Mouse (Mus musculus) intestine, embryonic 14.5 days (tissue): ENCODE results near the gene Clgn. TPM values are rescaled to one million over a fixed set of nuclear protein-coding genes. Genes with fewer than 3 reads are reported as not detected.

Experiments used
- ATAC-seq: fragments of 200-750 bp; cut with Nextera tagmentation; replicated peaks from 2 replicates; pipeline ENCODE4 v1.8.0; 2017; ENCODE audit warnings: low read depth, moderate number of reproducible peaks, moderate TSS enrichment, moderate library complexity; ENCODE audit not compliant: low FRiP score, low TSS enrichment
- DNase-seq: peaks from one replicate; pipeline ENCODE4 v3.0.0-alpha.2; 2018; ENCODE audit warnings: low spot score
- H3K27ac ChIP-seq: fragments of 300-500 bp; sonication (generic); 2 replicates; pipeline ENCODE4 v1.5.1; 2014; ENCODE audit warnings: low read depth, mild to moderate bottlenecking, control low read depth
- H3K27me3 ChIP-seq: fragments of 300-500 bp; sonication (generic); replicated peaks from 2 replicates; pipeline ENCODE4 v1.6.1; 2014; ENCODE audit warnings: low read length, control low read depth; ENCODE audit not compliant: control insufficient read depth, insufficient read depth
- H3K36me3 ChIP-seq: fragments of 300-500 bp; sonication (generic); 2 replicates; pipeline ENCODE4 v1.6.1; 2014; ENCODE audit warnings: low read length, control low read depth; ENCODE audit not compliant: control insufficient read depth, insufficient read depth
- H3K4me1 ChIP-seq: fragments of 300-500 bp; sonication (generic); replicated peaks from 2 replicates; pipeline ENCODE4 v1.6.1; 2014; ENCODE audit warnings: low read length, control low read depth, mixed read lengths; ENCODE audit not compliant: control insufficient read depth, insufficient read depth
- H3K4me2 ChIP-seq: fragments of 300-500 bp; sonication (generic); 2 replicates; pipeline ENCODE4 v1.6.1; 2014; ENCODE audit warnings: low read length
- H3K4me3 ChIP-seq: fragments of 300-500 bp; sonication (generic); 2 replicates; pipeline ENCODE4 v1.5.1; 2014; ENCODE audit warnings: low read depth, low read length, control low read depth, mixed read lengths
- H3K9ac ChIP-seq: fragments of 300-500 bp; sonication (generic); 2 replicates; pipeline ENCODE4 v1.6.1; 2014; ENCODE audit warnings: mild to moderate bottlenecking, low read length
- H3K9me3 ChIP-seq: fragments of 300-500 bp; sonication (generic); 2 replicates; pipeline ENCODE4 v1.6.1; 2016; ENCODE audit warnings: low read length, control low read depth; ENCODE audit not compliant: control insufficient read depth
- WGBS: fragments of 180-500 bp; shearing (Covaris S2); extraction: QIAGEN DNeasy Blood & Tissue Kit; methylation state at CpG from one replicate; pipeline ENCODE4 v1.1.7; 2014; 5-methylcytosine and 5-hydroxymethylcytosine counted together
- polyA plus RNA-seq: library from polyadenylated mRNA; unstranded; fragments of >200 nt; fragmentation: Nextera tagmentation; extraction: Ambion mirVana; gene quantifications from 2 replicates; pipeline ENCODE4 v1.2.1, GENCODE M21; 2014

Clgn gene
- polyA plus RNA-seq, 1 experiment from 2014 or later = 0.58 TPM

- no peak overlapping the region for H3K4me3 ChIP-seq
- DNase-seq = no peak
- H3K9ac ChIP-seq = no peak overlapping the region
- no peaks in the 10 kb centered on the region for H3K4me1 ChIP-seq
- H3K27ac ChIP-seq = no peak overlapping the region
- no peaks in the 10 kb centered on the region for H3K36me3 ChIP-seq
- no peaks in the 10 kb centered on the region for H3K27me3 ChIP-seq
- 48% methylated on average over 6 of the region's 6 CpGs for WGBS
- 0 out of 2 replicates have a peak, but pooled peaks cover 2% of the 10 kb centered on the region for H3K9me3 ChIP-seq
- no peak overlapping the region for H3K4me2 ChIP-seq
- ATAC-seq = no peak
Measured at GRCm38 (mm10) chr8:83457121-83457520, 67.5 kb downstream of the Clgn start.

DNA sequence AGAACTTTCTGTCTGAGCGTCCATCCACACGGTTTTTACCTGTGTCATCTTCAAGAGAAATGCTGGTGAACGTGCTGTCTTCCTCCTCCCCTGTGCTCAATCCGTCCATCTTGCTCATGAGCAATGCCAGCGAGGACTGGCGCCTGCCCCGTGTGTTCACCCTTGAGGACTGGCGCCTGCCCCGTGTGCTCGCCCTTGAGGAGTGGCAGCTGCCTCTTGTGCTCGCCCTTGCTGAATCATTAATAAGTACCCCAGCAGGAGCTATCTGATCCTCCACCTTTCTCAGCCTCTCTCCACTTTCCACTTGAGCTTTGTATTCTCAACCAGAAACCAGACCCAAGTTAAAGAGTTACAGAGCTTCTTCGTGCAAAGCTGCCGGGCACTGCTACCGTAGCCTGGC lies 68.6 kb downstream of the Clgn start, which contains the start of gene Scoc:
Gene Scoc, minus strand, starts transcription at position 170 of the 400 bp plus-strand sequence.
- 72% methylated on average over 14 of the region's 14 CpGs for WGBS
- H3K9ac ChIP-seq = no peak within 1 kb of the TSS
- no peaks in the 10 kb centered on the region for H3K27me3 ChIP-seq
- H3K4me1 ChIP-seq = no peaks in the 10 kb centered on the region
- DNase-seq = no peak
- H3K4me2 ChIP-seq = peak within 1 kb of the TSS; percentile 12; the same call in 1 of the 2 replicates
- H3K27ac ChIP-seq = no peak within 1 kb of the TSS
- H3K9me3 ChIP-seq = 0 out of 2 replicates have a peak, but pooled peaks cover 2% of the 10 kb centered on the region
- H3K36me3 ChIP-seq = no peaks in the 10 kb centered on the region
- ATAC-seq = peak; percentile 50; the same call in 1 of the 2 replicates
- no peak within 1 kb of the TSS for H3K4me3 ChIP-seq

GRCm38 (mm10) chr8:83459606-83460005 lies 69.9 kb downstream of the Clgn start:
- Histone ChIP-seq H3K36me3 (no peaks in the 10 kb centered on the region), H3K4me1 (no peaks in the 10 kb centered on the region), H3K9ac (no peak overlapping the region), H3K9me3 (0 out of 2 replicates have a peak, but pooled peaks cover 2% of the 10 kb centered on the region), H3K4me2 (no peak overlapping the region), H3K27me3 (no peaks in the 10 kb centered on the region), H3K4me3 (no peak overlapping the region), H3K27ac (no peak overlapping the region)
- DNase-seq (no peak), ATAC-seq (no peak)
- WGBS = 73% methylated on average over 3 of the region's 3 CpGs

Other genes starting within 250 kb of the Clgn start
- gene Tbc1d9, start 224.5 kb upstream of the Clgn start, polyA plus RNA-seq = 2.9 and 3.5 TPM in 2 replicates
- 2.1 and 2.3 TPM in 2 replicates for gene Gm10645, start 223.7 kb upstream of the Clgn start, polyA plus RNA-seq
- gene Ucp1, start 99.5 kb upstream of the Clgn start, polyA plus RNA-seq = 0.11 TPM in 2 replicates
- 13.5 and 15.6 TPM in 2 replicates for gene Elmod2, start 57.4 kb upstream of the Clgn start, polyA plus RNA-seq
- not detected in 2 replicates for gene Mgat4d, start 41.4 kb upstream of the Clgn start, polyA plus RNA-seq
- gene Scoc, start 68.5 kb downstream of the Clgn start, polyA plus RNA-seq = 92.4 and 101 TPM in 2 replicates
- gene Olfr370, start 145.9 kb downstream of the Clgn start, polyA plus RNA-seq = not detected in 2 replicates
- gene Ndufb7, start 176.8 kb downstream of the Clgn start, polyA plus RNA-seq = 364 and 372 TPM in 2 replicates
- 660 and 684 TPM in 2 replicates for gene Tecr, start 218.1 kb downstream of the Clgn start, polyA plus RNA-seq
- 46.5 and 48.7 TPM in 2 replicates for gene Dnajb1, start 218.3 kb downstream of the Clgn start, polyA plus RNA-seq